Mouse (Mus musculus) liver, postnatal 0 days (tissue): ENCODE data around the gene Hephl1. TPM values are rescaled to one million over a fixed set of nuclear protein-coding genes. Genes with fewer than 3 reads are reported as not detected.

ENCODE experiments used
- ATAC-seq: fragments of 200-750 bp; cut with Nextera tagmentation; 2 replicates; pipeline ENCODE4 v1.8.0; 2017; ENCODE audit warnings: mild to moderate bottlenecking, moderate library complexity
- DNase-seq: peaks from one replicate; pipeline ENCODE4 v3.0.0-alpha.2; 2016
- H3K27ac ChIP-seq: fragments of 300-500 bp; sonication (generic); 2 replicates; pipeline ENCODE4 v1.5.1; 2014; ENCODE audit warnings: antibody characterized with exemption, moderate library complexity, mild to moderate bottlenecking, low read depth
- H3K27me3 ChIP-seq: fragments of 300-500 bp; sonication (generic); 2 replicates; pipeline ENCODE4 v1.6.1; 2014; ENCODE audit warnings: low read length, control low read depth, mixed read lengths; ENCODE audit not compliant: insufficient read depth
- H3K36me3 ChIP-seq: fragments of 300-500 bp; sonication (generic); replicated peaks from 2 replicates; pipeline ENCODE4 v1.6.1; 2014; ENCODE audit warnings: mild to moderate bottlenecking, control low read depth, low read length, moderate library complexity, mixed read lengths; ENCODE audit not compliant: insufficient read depth
- H3K4me1 ChIP-seq: fragments of 300-500 bp; sonication (generic); 2 replicates; pipeline ENCODE4 v1.6.1; 2014; ENCODE audit warnings: antibody characterized with exemption, mild to moderate bottlenecking, control low read depth; ENCODE audit not compliant: insufficient read depth
- H3K4me2 ChIP-seq: fragments of 300-500 bp; sonication (generic); 2 replicates; pipeline ENCODE4 v1.6.1; 2014; ENCODE audit warnings: low read depth, mild to moderate bottlenecking, low read length, moderate library complexity, mixed read lengths
- H3K4me3 ChIP-seq: fragments of 300-500 bp; sonication (generic); 2 replicates; pipeline ENCODE4 v1.5.1; 2014; ENCODE audit warnings: low read depth, low read length
- H3K9ac ChIP-seq: fragments of 300-500 bp; sonication (generic); replicated peaks from 2 replicates; pipeline ENCODE4 v1.6.1; 2014; ENCODE audit warnings: mild to moderate bottlenecking, moderate library complexity
- H3K9me3 ChIP-seq: fragments of 300-500 bp; sonication (generic); 2 replicates; pipeline ENCODE4 v1.6.1; 2016; ENCODE audit warnings: mild to moderate bottlenecking, control low read depth, low read length, mixed read lengths
- CTCF ChIP-seq: sonication (generic); IDR thresholded peaks from 2 replicates; pipeline ENCODE4 v1.5.1; 2016; ENCODE audit warnings: antibody characterized with exemption, low read depth
- EP300 ChIP-seq: IDR thresholded peaks from 2 replicates; pipeline ENCODE4 v1.6.1; 2016; ENCODE audit warnings: antibody characterized with exemption, low read depth, mild to moderate bottlenecking
- WGBS: fragments of 180-500 bp; shearing (Covaris S2); extraction: QIAGEN DNeasy Blood & Tissue Kit; methylation state at CpG from one replicate; pipeline ENCODE4 v1.1.7; 2014; ENCODE audit not compliant: insufficient replicate concordance; 5-methylcytosine and 5-hydroxymethylcytosine counted together
- polyA plus RNA-seq: library from polyadenylated mRNA; unstranded; fragments of >200 nt; fragmentation: Nextera tagmentation; extraction: Ambion mirVana; gene quantifications from 2 replicates; pipeline ENCODE4 v1.2.1, GENCODE M21; 2015

Hephl1 gene
- polyA plus RNA-seq, 1 experiment from 2014 or later = not detected

GRCm38 (mm10) chr9:15044391-15045083 lies 67.4 kb downstream of the Hephl1 start:
- H3K9me3 ChIP-seq = no peaks in the 10 kb centered on the region
- peak overlapping the region; percentile 79 for H3K27ac ChIP-seq
- H3K36me3 ChIP-seq = no peaks in the 10 kb centered on the region
- no peaks in the 10 kb centered on the region; the same call in 1 of the 2 replicates for H3K27me3 ChIP-seq
- DNase-seq (no peak), ATAC-seq (peak; percentile 10; the same call in 1 of the 2 replicates)
- H3K4me1 ChIP-seq = peaks cover 8% of the 10 kb centered on the region
- 1% methylated on average over 28 of the region's 28 CpGs for WGBS
- peak overlapping the region; percentile 69 for H3K4me3 ChIP-seq
- peak overlapping the region; percentile 66 for H3K9ac ChIP-seq
- TF ChIP-seq EP300 (no peak), CTCF (no peak)
- peak overlapping the region; percentile 85 for H3K4me2 ChIP-seq

GRCm38 (mm10) chr9:15041556-15041955 lies 70.4 kb downstream of the Hephl1 start:
- H3K27ac ChIP-seq = no peak overlapping the region
- no peaks in the 10 kb centered on the region for H3K36me3 ChIP-seq
- H3K4me3 ChIP-seq = no peak overlapping the region
- DNase-seq = no peak
- peaks cover 8% of the 10 kb centered on the region for H3K4me1 ChIP-seq
- no peak for ATAC-seq
- no peaks in the 10 kb centered on the region for H3K27me3 ChIP-seq
- H3K9me3 ChIP-seq = no peaks in the 10 kb centered on the region
- no peak for TF ChIP-seq CTCF
- no peak for TF ChIP-seq EP300
- 78% methylated on average over 11 of the region's 11 CpGs for WGBS
- no peak overlapping the region for H3K9ac ChIP-seq
- H3K4me2 ChIP-seq = no peak overlapping the region

- H3K4me1 ChIP-seq = 0 out of 2 replicates have a peak, but pooled peaks cover 3% of the 10 kb centered on the region
- TF ChIP-seq EP300 (no peak), CTCF (no peak)
- H3K4me3 ChIP-seq = no peak overlapping the region
- H3K9me3 ChIP-seq = no peaks in the 10 kb centered on the region
- H3K27me3 ChIP-seq = no peaks in the 10 kb centered on the region
- H3K9ac ChIP-seq = no peak overlapping the region
- DNase-seq (no peak), ATAC-seq (no peak)
- H3K36me3 ChIP-seq = no peaks in the 10 kb centered on the region
- WGBS = 82% methylated on average over 5 of the region's 5 CpGs
- no peak overlapping the region for H3K27ac ChIP-seq
- no peak overlapping the region for H3K4me2 ChIP-seq
Observed at GRCm38 (mm10) chr9:15039848-15040247, 72.1 kb downstream of the Hephl1 start.

GRCm38 (mm10) chr9:15037704-15038103 lies 74.2 kb downstream of the Hephl1 start:
- TF ChIP-seq CTCF (no peak), EP300 (no peak)
- Histone ChIP-seq H3K4me3 (no peak overlapping the region), H3K9me3 (no peaks in the 10 kb centered on the region), H3K4me1 (0 out of 2 replicates have a peak, but pooled peaks cover 3% of the 10 kb centered on the region), H3K27me3 (no peaks in the 10 kb centered on the region), H3K36me3 (no peaks in the 10 kb centered on the region), H3K27ac (no peak overlapping the region), H3K9ac (no peak overlapping the region), H3K4me2 (no peak overlapping the region)
- ATAC-seq (peak; percentile 33; the same call in 1 of the 2 replicates), DNase-seq (no peak)
- 60% methylated on average over 3 of the region's 3 CpGs for WGBS

GRCm38 (mm10) chr9:15037237-15037636 lies 74.7 kb downstream of the Hephl1 start:
- no peak overlapping the region for H3K27ac ChIP-seq
- no peak for TF ChIP-seq EP300
- H3K4me3 ChIP-seq = no peak overlapping the region
- no peaks in the 10 kb centered on the region for H3K9me3 ChIP-seq
- no peak overlapping the region for H3K9ac ChIP-seq
- no peak overlapping the region for H3K4me2 ChIP-seq
- 0 out of 2 replicates have a peak, but pooled peaks cover 3% of the 10 kb centered on the region for H3K4me1 ChIP-seq
- no peaks in the 10 kb centered on the region for H3K36me3 ChIP-seq
- ATAC-seq (no peak), DNase-seq (no peak)
- no peaks in the 10 kb centered on the region for H3K27me3 ChIP-seq

GRCm38 (mm10) chr9:15036807-15037206 lies 75.1 kb downstream of the Hephl1 start:
- no peak overlapping the region for H3K4me2 ChIP-seq
- no peak overlapping the region for H3K4me3 ChIP-seq
- TF ChIP-seq CTCF = no peak
- TF ChIP-seq EP300 = no peak
- ATAC-seq = no peak
- no peaks in the 10 kb centered on the region for H3K36me3 ChIP-seq
- H3K9ac ChIP-seq = no peak overlapping the region
- H3K4me1 ChIP-seq = 0 out of 2 replicates have a peak, but pooled peaks cover 3% of the 10 kb centered on the region
- 39% methylated on average over 4 of the region's 4 CpGs for WGBS
- H3K27me3 ChIP-seq = no peaks in the 10 kb centered on the region
- no peak overlapping the region for H3K27ac ChIP-seq
- H3K9me3 ChIP-seq = no peaks in the 10 kb centered on the region
- DNase-seq = no peak
